Mouse (Mus musculus): ENCODE data around the gene Ocm.

Ocm gene

GRCm38 (mm10) chr5:144002461-144003192, 23.8 kb downstream of the Ocm start:
- DNase-seq (ENCODE audit: low read depth, low spot score), result no peak

DNA sequence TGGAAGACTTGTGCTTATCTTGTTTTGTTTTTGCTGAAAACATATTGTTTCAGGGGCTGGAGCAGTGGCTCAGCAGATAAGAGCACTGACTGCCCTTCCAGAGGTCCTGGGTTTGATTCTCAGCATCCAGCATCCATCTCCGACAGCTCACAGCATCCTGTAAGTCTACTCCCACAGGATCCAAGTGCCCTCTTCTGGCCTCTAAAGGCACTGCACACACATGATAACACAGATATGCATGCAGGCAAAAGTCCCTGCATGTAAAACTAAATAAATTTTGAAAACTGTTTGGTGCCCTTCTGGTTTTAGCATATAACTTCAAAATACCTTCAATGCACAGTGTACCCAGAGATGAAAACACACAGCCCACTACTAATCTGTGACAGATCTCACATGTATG, 27.1 kb downstream of the Ocm start:
- no peak for DNase-seq (ENCODE audit: low read depth, low spot score)

DNA sequence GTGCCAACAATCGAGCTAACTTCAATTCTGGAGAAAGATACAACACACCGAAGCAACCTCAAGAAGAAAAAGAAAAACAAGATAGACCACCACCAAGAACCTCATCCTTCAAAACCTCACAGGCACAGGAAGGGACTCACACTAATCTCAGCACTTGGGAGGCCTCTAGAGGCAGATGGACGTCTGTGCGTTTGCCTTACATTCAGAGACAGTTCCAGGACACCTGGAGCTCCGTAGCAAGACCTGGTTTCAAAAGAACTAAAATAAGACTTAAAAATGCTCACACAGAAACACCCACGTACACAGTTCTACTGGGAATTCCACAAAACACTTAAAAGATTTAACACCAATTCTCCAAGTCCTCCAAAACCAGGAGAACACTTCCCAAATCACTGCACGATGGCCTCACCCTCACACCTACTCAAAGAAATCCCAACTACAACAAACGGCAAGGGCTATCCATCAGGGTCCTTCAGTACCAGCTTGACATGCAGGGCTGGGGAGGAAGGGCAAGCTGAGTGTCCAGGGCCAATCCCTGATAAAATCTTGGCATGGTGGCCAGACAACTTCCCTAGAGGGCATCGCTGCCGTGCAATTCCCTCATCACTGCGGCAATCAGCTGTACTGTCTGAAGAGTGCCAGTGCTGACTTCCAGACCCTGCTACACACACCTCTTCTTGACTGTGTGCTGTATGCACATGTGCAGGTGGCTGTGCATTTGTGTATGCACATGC, 31.7 kb downstream of the Ocm start:
- DNase-seq (ENCODE audit: low read depth, low spot score), result no peak

GRCm38 (mm10) chr5:143993849-143994248, 32.6 kb downstream of the Ocm start:
- DNase-seq (ENCODE audit: low read depth, low spot score), result no peak

- no peak for DNase-seq (ENCODE audit: low read depth, low spot score)
Measured at GRCm38 (mm10) chr5:143993260-143993659, 33.2 kb downstream of the Ocm start.

GRCm38 (mm10) chr5:143992661-143993060, 33.8 kb downstream of the Ocm start:
- no peak for DNase-seq (ENCODE audit: low read depth, low spot score)

DNA sequence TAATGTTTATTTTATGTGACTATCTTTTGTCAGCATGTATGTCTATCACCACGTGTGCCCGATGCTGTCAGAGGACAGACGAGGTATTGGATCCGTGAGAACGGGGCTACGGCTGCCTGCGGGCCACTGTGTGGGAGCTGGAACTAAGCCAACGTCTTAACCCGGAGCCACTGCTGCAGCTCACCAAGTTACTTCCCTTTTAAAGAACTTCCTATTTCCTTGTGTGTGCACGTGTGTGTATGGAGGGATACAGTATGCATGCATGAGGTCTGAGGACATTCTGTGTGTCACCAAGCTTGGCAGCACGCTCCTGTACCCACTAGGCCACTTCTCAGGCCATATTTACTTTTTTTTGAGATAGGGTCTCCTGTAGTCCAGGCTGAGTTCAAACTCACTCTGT, 36.4 kb downstream of the Ocm start:
- no peak for DNase-seq (ENCODE audit: low read depth, low spot score)

GRCm38 (mm10) chr5:143989046-143989445, 37.4 kb downstream of the Ocm start:
- no peak for DNase-seq (ENCODE audit: low read depth, low spot score)

- no peak for DNase-seq (ENCODE audit: low read depth, low spot score)
Measured at GRCm38 (mm10) chr5:143987596-143987995, 38.9 kb downstream of the Ocm start.

DNA sequence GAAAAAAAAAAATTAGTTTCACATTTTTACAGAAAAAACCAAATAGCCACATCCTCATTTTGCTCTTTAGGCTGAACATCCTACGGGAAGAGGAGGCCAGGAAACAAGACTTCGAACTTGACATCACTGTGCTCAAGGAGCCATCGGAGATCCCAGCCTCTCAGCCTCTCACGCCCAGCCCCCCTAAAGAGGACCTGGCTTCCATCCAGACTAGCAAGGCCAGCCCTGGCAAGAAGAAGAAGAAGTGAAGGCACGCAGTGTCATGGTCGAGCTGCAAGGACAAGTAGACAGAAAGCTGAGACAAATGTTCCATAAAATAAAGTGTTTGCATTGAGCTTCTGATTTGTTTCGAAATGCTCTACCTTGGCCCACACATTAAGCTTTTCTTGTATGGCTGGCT, 41.1 kb downstream of the Ocm start:
- DNase-seq (ENCODE audit: low read depth, low spot score), result no peak

GRCm38 (mm10) chr5:143982361-143982760, 44.1 kb downstream of the Ocm start:
- DNase-seq (ENCODE audit: low read depth, low spot score), result no peak

- DNase-seq (ENCODE audit: low read depth, low spot score), result no peak
Measured at GRCm38 (mm10) chr5:143980858-143981257, 45.6 kb downstream of the Ocm start.

GRCm38 (mm10) chr5:143976726-143977431, 49.6 kb downstream of the Ocm start:
- DNase-seq (ENCODE audit: low read depth, low spot score), result no peak

DNA sequence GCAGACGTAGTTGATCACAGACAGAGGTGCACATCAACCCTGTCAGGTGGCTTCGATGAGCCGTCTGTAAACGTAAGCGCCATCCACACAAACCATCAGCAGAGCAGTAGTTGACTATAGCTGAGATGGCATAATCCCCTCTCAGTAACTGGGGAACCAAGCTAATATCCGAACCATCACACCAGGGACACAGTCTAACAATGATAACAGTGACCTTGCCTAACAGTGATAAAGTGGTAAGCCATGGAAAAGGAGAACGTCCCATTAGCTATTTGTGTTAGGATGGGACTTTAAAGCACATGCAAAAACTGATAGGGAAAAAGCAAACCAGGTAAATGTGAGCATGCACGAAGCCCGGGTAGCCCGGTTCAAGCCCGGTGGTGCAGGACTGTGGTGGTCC, 50.2 kb downstream of the Ocm start:
- no peak for DNase-seq (ENCODE audit: low read depth, low spot score)

DNA sequence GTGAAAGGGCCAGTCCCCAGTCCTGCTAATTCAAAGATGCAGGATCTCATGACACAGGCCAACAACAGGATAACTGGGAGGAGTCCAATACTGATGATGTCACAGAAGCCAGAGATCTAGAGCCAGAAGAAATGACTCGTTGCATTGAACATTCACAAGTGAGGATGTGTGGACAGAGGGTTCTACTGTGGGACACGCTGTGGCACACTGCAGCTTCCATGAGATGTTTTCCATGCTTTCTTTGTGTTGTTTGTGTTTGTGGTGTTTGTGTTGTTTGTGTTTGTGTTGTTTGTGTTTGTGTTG, 50.9 kb downstream of the Ocm start:
- DNase-seq (ENCODE audit: low read depth, low spot score), result no peak

DNA sequence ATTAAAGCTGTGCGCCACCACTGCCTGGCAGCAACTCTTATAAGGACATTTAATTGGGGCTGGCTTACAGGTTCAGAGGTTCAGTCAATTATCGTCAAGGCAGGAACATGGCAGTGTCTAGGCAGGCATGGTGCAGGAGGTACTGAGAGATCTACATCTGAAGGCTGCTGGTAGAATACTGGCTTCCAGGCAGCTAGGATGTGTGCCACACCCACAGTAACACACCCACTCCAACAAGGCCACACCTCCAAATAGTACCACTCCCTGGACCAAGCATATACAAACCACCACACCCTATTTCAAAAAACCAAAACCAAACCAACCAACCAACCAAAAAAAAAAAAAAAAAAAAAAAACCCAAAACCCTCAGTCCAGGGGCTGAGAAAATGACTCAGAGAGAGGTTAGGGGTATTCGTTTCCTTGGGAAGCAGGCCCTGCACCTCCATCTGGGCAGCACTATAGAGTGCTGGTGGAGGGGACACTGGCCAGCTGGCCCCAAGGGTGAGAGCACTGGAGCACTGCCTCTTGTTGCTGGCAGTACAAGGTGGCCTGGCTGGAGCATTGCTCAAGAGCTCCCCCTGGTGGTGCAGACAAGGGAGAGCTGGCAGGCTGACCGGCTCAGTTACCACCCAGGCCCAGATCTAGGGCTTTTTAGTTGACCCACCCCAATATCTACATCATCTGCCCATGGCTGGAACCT, 51.4 kb downstream of the Ocm start:
- peak; percentile 59 for DNase-seq (ENCODE audit: low read depth, low spot score)

- no peak for DNase-seq (ENCODE audit: low read depth, low spot score)
Measured at GRCm38 (mm10) chr5:143972628-143973027, 53.8 kb downstream of the Ocm start.

All from embryo, embryonic 11.5 days (tissue).